Mouse (Mus musculus) liver, embryonic 14.5 days (tissue): Measurements from ENCODE around the gene 4931414P19Rik. TPM values are rescaled to one million over a fixed set of nuclear protein-coding genes. Genes with fewer than 3 reads are reported as not detected.

Source experiments
- ATAC-seq: fragments of 200-750 bp; cut with Nextera tagmentation; 2 replicates; pipeline ENCODE4 v1.8.0; 2017; ENCODE audit warnings: moderate number of reproducible peaks, mild to moderate bottlenecking, moderate library complexity; ENCODE audit not compliant: insufficient read depth
- DNase-seq, 3 experiments: peaks; one replicate each; pipeline ENCODE4 v3.0.0-alpha.2; 2012 to 2013; ENCODE audit warnings: low read depth in 3 of 3, low spot score in 3 of 3
- H3K27ac ChIP-seq: fragments of 300-500 bp; sonication (generic); 2 replicates; pipeline ENCODE4 v1.5.1; 2014; ENCODE audit warnings: moderate library complexity, mild to moderate bottlenecking, control low read depth, inconsistent platforms
- H3K27me3 ChIP-seq: fragments of 300-500 bp; sonication (generic); 2 replicates; pipeline ENCODE4 v1.6.1; 2014; ENCODE audit warnings: mild to moderate bottlenecking, low read length, moderate library complexity; ENCODE audit not compliant: control insufficient read depth, insufficient read depth
- H3K36me3 ChIP-seq: fragments of 300-500 bp; sonication (generic); replicated peaks from 2 replicates; pipeline ENCODE4 v1.6.1; 2014; ENCODE audit warnings: low read depth; ENCODE audit not compliant: control insufficient read depth, insufficient read depth
- H3K4me1 ChIP-seq, 2 experiments: fragments of 200-500 bp in 1 of 2; fragments of 300-500 bp in 1 of 2; sonication (generic) in 1 of 2; replicated peaks; 2 replicates each; pipeline ENCODE4 v1.6.1; 2012 to 2014; ENCODE audit warnings: antibody characterized with exemption in 1 of 2, inconsistent platforms in 1 of 2, low read length in 1 of 2; ENCODE audit not compliant: control insufficient read depth in 2 of 2, insufficient read depth in 2 of 2
- H3K4me2 ChIP-seq: fragments of 300-500 bp; sonication (generic); 2 replicates; pipeline ENCODE4 v1.6.1; 2014; ENCODE audit warnings: low read depth, mild to moderate bottlenecking, control low read depth, moderate library complexity
- H3K4me3 ChIP-seq, 2 experiments: fragments of 200-500 bp in 1 of 2; fragments of 300-500 bp in 1 of 2; sonication (generic) in 1 of 2; 2 replicates each; pipeline ENCODE4 v1.5.1; 2012 to 2014; ENCODE audit warnings: low read depth in 2 of 2, low read length in 2 of 2, mild to moderate bottlenecking in 2 of 2, control low read depth in 1 of 2, inconsistent platforms in 1 of 2, moderate library complexity in 1 of 2; ENCODE audit not compliant: insufficient read depth in 1 of 2
- H3K9ac ChIP-seq: fragments of 300-500 bp; sonication (generic); replicated peaks from 2 replicates; pipeline ENCODE4 v1.6.1; 2014; ENCODE audit warnings: mild to moderate bottlenecking, control low read depth, moderate library complexity
- H3K9me3 ChIP-seq: fragments of 300-500 bp; sonication (generic); 2 replicates; pipeline ENCODE4 v1.6.1; 2016; ENCODE audit warnings: low read length, mixed read lengths; ENCODE audit not compliant: control insufficient read depth
- CTCF ChIP-seq: IDR thresholded peaks from 2 replicates; pipeline ENCODE4 v1.5.1; 2016; ENCODE audit warnings: antibody characterized with exemption, low read depth, control low read depth
- EP300 ChIP-seq: IDR thresholded peaks from 2 replicates; pipeline ENCODE4 v1.6.1; 2016; ENCODE audit warnings: antibody characterized with exemption, low read depth
- WGBS: fragments of 180-500 bp; shearing (Covaris S2); extraction: QIAGEN DNeasy Blood & Tissue Kit; methylation state at CpG from one replicate; pipeline ENCODE4 v1.1.7; 2014; ENCODE audit not compliant: insufficient replicate concordance; 5-methylcytosine and 5-hydroxymethylcytosine counted together
- polyA plus RNA-seq, 2 experiments: library from polyadenylated mRNA; depleted of rRNA in 1 of 2; stranded (reverse) in 1 of 2; unstranded in 1 of 2; fragments of >200 nt; fragmentation: Nextera tagmentation in 1 of 2; extraction: Ambion mirVana in 1 of 2; gene quantifications; 2 replicates each; pipeline versions ENCODE4 v1.2.1 to v1.2.3; 2012 to 2014

The 4931414P19Rik gene
- polyA plus RNA-seq, 2 experiments = 1.1 to 4.3 TPM

DNA sequence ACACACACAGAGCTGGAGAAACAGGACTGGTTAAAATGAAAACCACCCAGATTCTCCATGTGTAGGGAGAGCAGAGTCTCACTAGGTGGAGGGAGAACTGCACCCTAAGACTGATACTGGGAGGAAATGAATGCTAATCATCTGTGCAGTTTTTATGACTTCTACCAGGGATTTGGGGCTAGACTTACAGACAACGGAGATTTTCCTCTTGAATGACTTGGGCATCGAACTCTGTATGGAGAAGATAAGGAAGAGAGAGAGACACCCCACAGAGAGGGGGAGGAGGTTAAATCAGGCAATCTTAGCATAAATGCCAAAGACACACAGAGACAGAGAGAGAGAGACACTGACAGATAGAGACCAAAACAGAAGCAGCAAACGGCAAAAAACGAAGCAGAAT lies 42.1 kb upstream of the 4931414P19Rik start:
- Histone ChIP-seq H3K9ac (no peak overlapping the region), H3K36me3 (peaks cover 82% of the 10 kb centered on the region), H3K4me1 (peaks cover 8 to 11% of the 10 kb centered on the region in 2 experiments), H3K9me3 (no peaks in the 10 kb centered on the region), H3K27me3 (no peaks in the 10 kb centered on the region), H3K4me3 (no peak overlapping the region), H3K27ac (no peak overlapping the region), H3K4me2 (no peak overlapping the region)
- no peak for TF ChIP-seq EP300
- no peak for TF ChIP-seq CTCF
- ATAC-seq = no peak
- WGBS = 30% methylated on average over 4 of the region's 4 CpGs
- DNase-seq = no peak

DNA sequence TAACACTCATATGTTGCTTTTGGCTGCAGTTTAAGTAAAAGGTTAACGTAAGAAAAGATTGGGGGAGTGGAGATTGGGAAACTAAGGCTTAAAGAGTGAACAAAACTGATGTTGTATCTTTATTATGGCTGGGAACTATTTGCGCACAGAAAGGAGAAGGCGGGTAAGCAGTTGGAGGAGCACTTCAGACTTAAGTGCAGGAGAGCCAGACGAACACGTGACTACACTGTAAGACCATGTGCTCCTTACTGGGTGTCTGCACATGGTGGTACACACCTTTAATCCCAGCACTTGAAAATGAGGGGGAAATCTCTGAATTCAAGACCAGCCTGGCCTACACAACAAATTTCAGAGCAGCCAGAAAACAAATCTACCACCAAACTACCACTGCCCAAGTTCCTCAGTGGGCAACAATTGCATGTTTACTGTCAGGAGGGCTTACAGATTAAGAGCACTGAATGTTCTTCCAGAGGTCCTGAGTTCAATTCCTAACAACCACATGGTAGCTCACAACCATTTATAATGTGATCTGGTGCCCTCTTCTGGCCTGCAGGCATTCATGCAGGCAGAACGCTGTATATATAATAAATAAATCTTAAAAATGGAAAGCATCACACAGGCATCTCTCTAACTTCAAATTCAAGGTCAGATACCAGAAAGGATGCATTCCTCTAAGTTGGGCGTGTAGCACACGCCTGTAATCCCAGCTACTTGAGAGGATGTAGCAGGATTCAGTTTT lies 41.3 kb upstream of the 4931414P19Rik start:
- H3K36me3 ChIP-seq = peaks cover 90% of the 10 kb centered on the region
- H3K9me3 ChIP-seq = no peaks in the 10 kb centered on the region
- 0 out of 4 replicates have a peak, but pooled peaks cover 0 to 3% of the 10 kb centered on the region in 2 experiments for H3K4me1 ChIP-seq
- no peak overlapping the region for H3K27ac ChIP-seq
- no peak for TF ChIP-seq EP300
- TF ChIP-seq CTCF = peak; percentile 56
- ATAC-seq (no peak), DNase-seq (no peak)
- 87% methylated on average over 8 of the region's 8 CpGs for WGBS
- H3K9ac ChIP-seq = no peak overlapping the region
- H3K27me3 ChIP-seq = no peaks in the 10 kb centered on the region
- no peak overlapping the region for H3K4me3 ChIP-seq
- H3K4me2 ChIP-seq = no peak overlapping the region

- peaks cover 88% of the 10 kb centered on the region for H3K36me3 ChIP-seq
- no peaks in the 10 kb centered on the region for H3K27me3 ChIP-seq
- H3K9me3 ChIP-seq = no peaks in the 10 kb centered on the region
- no peaks in the 10 kb centered on the region for H3K4me1 ChIP-seq
- no peak overlapping the region for H3K27ac ChIP-seq
- H3K9ac ChIP-seq = no peak overlapping the region
- ATAC-seq (no peak), DNase-seq (no peak)
- TF ChIP-seq CTCF (no peak), EP300 (no peak)
- no peak overlapping the region for H3K4me2 ChIP-seq
- H3K4me3 ChIP-seq = no peak overlapping the region
- WGBS = 91% methylated on average over 17 of the region's 17 CpGs
These were observed 40.7 kb upstream of the 4931414P19Rik start for GRCm38 (mm10) chr14:54646455-54646854.

DNA sequence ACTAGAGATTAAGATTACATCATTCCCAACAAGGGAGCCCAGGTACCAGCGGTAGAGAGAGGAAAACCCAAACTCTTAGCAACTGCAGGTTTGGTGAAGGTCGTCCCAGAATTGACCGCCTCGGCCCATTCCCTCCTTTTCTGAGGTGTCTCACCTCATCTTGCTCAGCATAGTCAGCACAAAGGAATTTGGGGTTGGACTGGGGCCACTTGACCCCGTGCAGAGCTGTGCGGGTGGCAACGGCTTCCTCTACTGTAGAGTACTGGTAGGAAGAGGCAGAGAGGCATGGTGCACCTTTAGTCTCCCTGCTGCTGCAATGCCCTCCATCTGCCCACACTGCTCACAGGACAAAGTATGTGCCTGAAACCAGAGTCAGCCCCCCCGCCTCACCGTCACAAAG lies 38.5 kb upstream of the 4931414P19Rik start:
- Histone ChIP-seq H3K36me3 (peaks cover 68% of the 10 kb centered on the region), H3K4me1 (no peaks in the 10 kb centered on the region), H3K4me3 (no peak overlapping the region), H3K27ac (no peak overlapping the region), H3K4me2 (no peak overlapping the region), H3K9ac (no peak overlapping the region), H3K27me3 (peaks cover 3% of the 10 kb centered on the region; the same call in 1 of the 2 replicates), H3K9me3 (no peaks in the 10 kb centered on the region)
- no peak for ATAC-seq
- TF ChIP-seq EP300 = no peak
- no peak for TF ChIP-seq CTCF
- 86% methylated on average over 9 of the region's 9 CpGs for WGBS
- DNase-seq = no peak

DNA sequence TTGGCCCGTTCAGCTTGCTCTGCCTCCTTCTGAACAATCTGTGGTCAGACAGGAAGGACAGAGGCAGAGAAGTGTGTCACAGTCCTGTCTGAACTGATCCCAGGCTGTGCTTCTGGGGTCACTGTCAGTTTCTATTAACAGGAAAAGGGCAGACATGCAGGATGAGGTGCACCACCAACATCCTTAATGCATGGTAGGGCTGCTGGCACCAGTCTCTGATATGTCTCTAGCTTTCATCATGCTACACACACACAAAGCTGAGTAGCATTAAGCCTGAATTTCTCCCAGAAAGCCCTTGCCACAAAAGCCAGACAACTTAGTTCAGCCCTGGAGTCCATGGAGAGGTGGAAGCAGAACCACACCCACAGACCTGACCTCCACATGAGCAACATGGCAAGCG lies 37.2 kb upstream of the 4931414P19Rik start:
- Histone ChIP-seq H3K27me3 (peaks cover 3% of the 10 kb centered on the region; the same call in 1 of the 2 replicates), H3K4me1 (no peaks in the 10 kb centered on the region), H3K36me3 (peaks cover 59% of the 10 kb centered on the region), H3K9ac (no peak overlapping the region), H3K9me3 (no peaks in the 10 kb centered on the region), H3K27ac (no peak overlapping the region), H3K4me3 (no peak overlapping the region), H3K4me2 (no peak overlapping the region)
- ATAC-seq (no peak), DNase-seq (no peak)
- TF ChIP-seq CTCF (no peak), EP300 (no peak)
- 69% methylated on average over 2 of the region's 2 CpGs for WGBS
